Mouse (Mus musculus) MEL (cell line): ENCODE measurements around the gene Atp6v0b. TPM values are rescaled to one million over a fixed set of nuclear protein-coding genes. Genes with fewer than 3 reads are reported as not detected.

Experiments
- DNase-seq: peaks from one replicate; pipeline ENCODE4 v3.0.0; 2011; ENCODE audit warnings: low read depth, low spot score
- H3K27ac ChIP-seq: 2 replicates; pipeline ENCODE4 v1.5.1; 2012; ENCODE audit warnings: low read depth, mild to moderate bottlenecking, control low read depth, low read length, moderate library complexity; ENCODE audit not compliant: control insufficient read depth
- H3K27me3 ChIP-seq, 2 experiments: fragments of 150-350 bp in 1 of 2; sonication (generic) in 1 of 2; 2 replicates each; pipeline ENCODE4 v1.6.1; 2012; ENCODE audit warnings: low read length in 2 of 2, mild to moderate bottlenecking in 2 of 2, improper control_type of control experiment in 1 of 2, moderate library complexity in 1 of 2; ENCODE audit not compliant: insufficient read depth in 2 of 2, control insufficient read depth in 1 of 2
- H3K36me3 ChIP-seq, 2 experiments: 2 replicates each; pipeline ENCODE4 v1.6.1; 2012 to 2014; ENCODE audit warnings: low read length in 2 of 2, improper control_type of control experiment in 1 of 2, inconsistent platforms in 1 of 2, mild to moderate bottlenecking in 1 of 2; ENCODE audit not compliant: insufficient read depth in 2 of 2, control insufficient read depth in 1 of 2
- H3K4me1 ChIP-seq, 2 experiments: fragments of 150-350 bp in 1 of 2; sonication (generic) in 1 of 2; 2 replicates each; pipeline ENCODE4 v1.6.1; 2012; ENCODE audit warnings: low read length in 2 of 2, improper control_type of control experiment in 1 of 2, mild to moderate bottlenecking in 1 of 2; ENCODE audit not compliant: insufficient read depth in 2 of 2, control insufficient read depth in 1 of 2
- H3K4me3 ChIP-seq, 2 experiments: fragments of 150-350 bp in 1 of 2; sonication (generic) in 1 of 2; 2 replicates each; pipeline ENCODE4 v1.5.1; 2012; ENCODE audit warnings: low read depth in 2 of 2, low read length in 2 of 2, mild to moderate bottlenecking in 2 of 2, moderate library complexity in 2 of 2, control low read depth in 1 of 2, improper control_type of control experiment in 1 of 2; ENCODE audit not compliant: control insufficient read depth in 1 of 2, insufficient read depth in 1 of 2
- H3K79me2 ChIP-seq: 2 replicates; pipeline ENCODE4 v1.6.1; 2012; ENCODE audit warnings: mild to moderate bottlenecking, low read length, moderate library complexity; ENCODE audit not compliant: control insufficient read depth, poor library complexity, insufficient read depth
- H3K9ac ChIP-seq: 2 replicates; pipeline ENCODE4 v1.6.1; 2012; ENCODE audit warnings: low read depth, mild to moderate bottlenecking, control low read depth, low read length, moderate library complexity; ENCODE audit not compliant: control insufficient read depth, poor library complexity, severe bottlenecking
- H3K9me3 ChIP-seq: fragments of 150-350 bp; sonication (generic); replicated peaks from 2 replicates; pipeline ENCODE4 v1.6.1; 2012; ENCODE audit warnings: mild to moderate bottlenecking, low read length, improper control_type of control experiment, moderate library complexity; ENCODE audit not compliant: insufficient read depth
- E2F4 ChIP-seq: IDR thresholded peaks from 2 replicates; pipeline ENCODE4 v1.6.1; 2011; ENCODE audit warnings: low read depth, low read length, improper control_type of control experiment, borderline replicate concordance
- ETS1 ChIP-seq: IDR thresholded peaks from 2 replicates; pipeline ENCODE4 v1.6.1; 2012; ENCODE audit warnings: low read depth, mild to moderate bottlenecking, inconsistent platforms, low read length, improper control_type of control experiment, moderate library complexity
- GATA1 ChIP-seq: IDR thresholded peaks from 2 replicates; pipeline ENCODE4 v1.6.1; 2011; ENCODE audit warnings: low read depth, low read length, improper control_type of control experiment
- JUND ChIP-seq: IDR thresholded peaks from 2 replicates; pipeline ENCODE4 v1.6.1; 2011; ENCODE audit warnings: low read depth, mild to moderate bottlenecking, improper control_type of control experiment, low read length
- KAT2A ChIP-seq: conservative IDR thresholded peaks from 2 replicates; pipeline ENCODE4 v1.6.1; 2012; ENCODE audit warnings: low read depth, low read length, improper control_type of control experiment, inconsistent platforms
- MAFK ChIP-seq: IDR thresholded peaks from 2 replicates; pipeline ENCODE4 v1.6.1; 2011; ENCODE audit warnings: low read depth, mild to moderate bottlenecking, low read length, improper control_type of control experiment, borderline replicate concordance
- MAZ ChIP-seq: IDR thresholded peaks from 2 replicates; pipeline ENCODE4 v1.6.1; 2012; ENCODE audit warnings: low read depth, mild to moderate bottlenecking, inconsistent platforms, low read length, improper control_type of control experiment
- MYC ChIP-seq: IDR thresholded peaks from 2 replicates; pipeline ENCODE4 v1.6.1; 2011; ENCODE audit warnings: low read depth, mild to moderate bottlenecking, low read length, improper control_type of control experiment, moderate library complexity
- NRF1 ChIP-seq: IDR thresholded peaks from 2 replicates; pipeline ENCODE4 v1.6.1; 2014; ENCODE audit warnings: low read depth, mild to moderate bottlenecking, inconsistent platforms, low read length, improper control_type of control experiment, moderate library complexity; ENCODE audit not compliant: poor library complexity, insufficient read depth, severe bottlenecking
- POLR2AphosphoS2 ChIP-seq: IDR thresholded peaks from 2 replicates; pipeline ENCODE4 v1.6.1; 2011; ENCODE audit warnings: low read length, improper control_type of control experiment
- SIN3A ChIP-seq: IDR thresholded peaks from 2 replicates; pipeline ENCODE4 v1.6.1; 2012; ENCODE audit warnings: low read length, improper control_type of control experiment, inconsistent platforms
- SMC3 ChIP-seq: IDR thresholded peaks from 2 replicates; pipeline ENCODE4 v1.6.1; 2011; ENCODE audit warnings: low read depth, low read length, improper control_type of control experiment
- TAL1 ChIP-seq: IDR thresholded peaks from 2 replicates; pipeline ENCODE4 v1.6.1; 2012; ENCODE audit warnings: mild to moderate bottlenecking, inconsistent platforms, low read length, moderate library complexity, mixed read lengths
- TCF12 ChIP-seq: IDR thresholded peaks from 2 replicates; pipeline ENCODE4 v1.6.1; 2014; ENCODE audit warnings: low read depth, mild to moderate bottlenecking, inconsistent platforms, low read length, improper control_type of control experiment, moderate library complexity
- UBTF ChIP-seq: IDR thresholded peaks from 2 replicates; pipeline ENCODE4 v1.6.1; 2012; ENCODE audit warnings: low read depth, mild to moderate bottlenecking, inconsistent platforms, low read length, improper control_type of control experiment, moderate library complexity, borderline replicate concordance; ENCODE audit not compliant: insufficient read depth
- USF1 ChIP-seq: IDR thresholded peaks from 2 replicates; pipeline ENCODE4 v1.6.1; 2014; ENCODE audit warnings: low read depth, mild to moderate bottlenecking, inconsistent platforms, low read length, improper control_type of control experiment, moderate library complexity
- USF2 ChIP-seq, 2 experiments: IDR thresholded peaks; 2 replicates each; pipeline ENCODE4 v1.6.1; 2011 to 2012; ENCODE audit warnings: improper control_type of control experiment in 2 of 2, low read length in 2 of 2, borderline replicate concordance in 1 of 2, inconsistent platforms in 1 of 2, low read depth in 1 of 2, mild to moderate bottlenecking in 1 of 2; ENCODE audit not compliant: insufficient read depth in 1 of 2
- ZC3H11A ChIP-seq: IDR thresholded peaks from 2 replicates; pipeline ENCODE4 v1.6.1; 2012; ENCODE audit warnings: low read depth, mild to moderate bottlenecking, inconsistent platforms, low read length, improper control_type of control experiment
- ZKSCAN1 ChIP-seq: IDR thresholded peaks from 2 replicates; pipeline ENCODE4 v1.6.1; 2012; ENCODE audit warnings: low read depth, mild to moderate bottlenecking, inconsistent platforms, low read length, improper control_type of control experiment, moderate library complexity
- ZMIZ1 ChIP-seq: IDR thresholded peaks from 2 replicates; pipeline ENCODE4 v1.6.1; 2012; ENCODE audit warnings: low read depth, mild to moderate bottlenecking, inconsistent platforms, low read length, improper control_type of control experiment, moderate library complexity
- ZNF384 ChIP-seq: IDR thresholded peaks from 2 replicates; pipeline ENCODE4 v1.6.1; 2012; ENCODE audit warnings: low read depth, mild to moderate bottlenecking, inconsistent platforms, low read length, improper control_type of control experiment
- polyA plus RNA-seq, 2 experiments: library from polyadenylated mRNA; stranded (reverse) in 1 of 2; unstranded in 1 of 2; fragments of >175 nt in 1 of 2; fragments of >200 nt in 1 of 2; gene quantifications; 2 replicates each; pipeline versions ENCODE4 v1.2.1 to v1.2.4; 2012; ENCODE audit warnings: low replicate concordance in 2 of 2, low read depth in 1 of 2; ENCODE audit not compliant: insufficient read length in 2 of 2, insufficient read depth in 1 of 2, missing spikeins in 1 of 2
- total RNA-seq: library from RNA; depleted of rRNA; stranded (reverse); fragments of 300-350 nt; gene quantifications from 2 replicates; pipeline ENCODE4 v1.2.3, GENCODE M21; 2012

Gene Atp6v0b
- total and polyA plus RNA-seq, 3 experiments, result 286 to 343 TPM; not detected in 1

- H3K79me2 ChIP-seq, result no peaks in the 10 kb centered on the region
- H3K4me3 ChIP-seq, result no peak overlapping the region
- no peaks in the 10 kb centered on the region for H3K9me3 ChIP-seq
- no peaks in the 10 kb centered on the region for H3K27me3 ChIP-seq
- H3K27ac ChIP-seq, result no peak overlapping the region
- H3K4me1 ChIP-seq, result no peaks in the 10 kb centered on the region
- H3K9ac ChIP-seq, result no peak overlapping the region
- TF ChIP-seq ZKSCAN1, result no peak
- no peak for TF ChIP-seq NRF1
- TF ChIP-seq ZMIZ1, result no peak
- TF ChIP-seq MAFK, result no peak
- TF ChIP-seq ZC3H11A, result no peak
- no peak for TF ChIP-seq JUND
- TF ChIP-seq TAL1, result no peak
- no peak for TF ChIP-seq SMC3
- TF ChIP-seq ETS1, result no peak
- no peak for TF ChIP-seq TCF12
- TF ChIP-seq SIN3A, result no peak
- TF ChIP-seq POLR2AphosphoS2, result no peak
- TF ChIP-seq E2F4, result no peak
- TF ChIP-seq USF2 (IDR thresholded peaks at IDR 0.05; ENCODE audit: borderline replicate concordance in 1 of 2, insufficient read depth in 1 of 2, low read depth in 1 of 2, low read length in 2 of 2), result no peak
- no peak for TF ChIP-seq MYC
- no peak for TF ChIP-seq ZNF384
- TF ChIP-seq KAT2A, result no peak
- TF ChIP-seq MAZ, result no peak
- TF ChIP-seq USF1, result no peak
- DNase-seq, result no peak
- no peaks in the 10 kb centered on the region; a peak in 1 of 4 replicates for H3K36me3 ChIP-seq
Measured at GRCm38 (mm10) chr4:117870437-117870836, 16.7 kb downstream of the Atp6v0b start.

GRCm38 (mm10) chr4:117869317-117869716 lies 17.8 kb downstream of the Atp6v0b start:
- TF ChIP-seq GATA1, result no peak
- TF ChIP-seq JUND, result no peak
- no peak for TF ChIP-seq TAL1
- TF ChIP-seq KAT2A, result no peak
- no peak for TF ChIP-seq UBTF
- H3K27ac ChIP-seq, result no peak overlapping the region
- DNase-seq, result no peak
- no peak overlapping the region for H3K4me3 ChIP-seq
- no peaks in the 10 kb centered on the region; a peak in 1 of 4 replicates for H3K36me3 ChIP-seq
- no peaks in the 10 kb centered on the region for H3K27me3 ChIP-seq
- no peaks in the 10 kb centered on the region for H3K79me2 ChIP-seq
- H3K4me1 ChIP-seq, result no peaks in the 10 kb centered on the region
- no peaks in the 10 kb centered on the region for H3K9me3 ChIP-seq
- H3K9ac ChIP-seq, result no peak overlapping the region
